Mouse (Mus musculus): ENCODE data around the gene Tfrc.

Tfrc gene

GRCm38 (mm10) chr16:32650461-32650860, 41.7 kb downstream of the Tfrc start:
- DNase-seq (ENCODE audit: low spot score), result no peak

- no peak for DNase-seq (ENCODE audit: low spot score)
Measured at GRCm38 (mm10) chr16:32650974-32651618, 42.4 kb downstream of the Tfrc start.

- no peak for DNase-seq (ENCODE audit: low spot score)
Measured at GRCm38 (mm10) chr16:32654071-32654733, 45.5 kb downstream of the Tfrc start.

- DNase-seq (ENCODE audit: low spot score), result no peak
Measured at GRCm38 (mm10) chr16:32655534-32655933, 46.8 kb downstream of the Tfrc start.

- no peak for DNase-seq (ENCODE audit: low spot score)
Measured at GRCm38 (mm10) chr16:32656321-32656720, 47.6 kb downstream of the Tfrc start.

- no peak for DNase-seq (ENCODE audit: low spot score)
Measured at GRCm38 (mm10) chr16:32656794-32657193, 48.1 kb downstream of the Tfrc start.

GRCm38 (mm10) chr16:32657498-32658250, 49.0 kb downstream of the Tfrc start:
- DNase-seq (ENCODE audit: low spot score), result no peak

- peak; percentile 37 for DNase-seq (ENCODE audit: low spot score)
Measured at GRCm38 (mm10) chr16:32658743-32659171, 50.0 kb downstream of the Tfrc start.

GRCm38 (mm10) chr16:32659385-32659784, 50.7 kb downstream of the Tfrc start:
- peak; percentile 64 for DNase-seq (ENCODE audit: low spot score)

GRCm38 (mm10) chr16:32660095-32660494, 51.4 kb downstream of the Tfrc start:
- no peak for DNase-seq (ENCODE audit: low spot score)

- peak; percentile 70 for DNase-seq (ENCODE audit: low spot score)
Measured at GRCm38 (mm10) chr16:32660557-32661321, 52.0 kb downstream of the Tfrc start.

GRCm38 (mm10) chr16:32661493-32661921, 52.8 kb downstream of the Tfrc start:
- no peak for DNase-seq (ENCODE audit: low spot score)

- no peak for DNase-seq (ENCODE audit: low spot score)
Measured at GRCm38 (mm10) chr16:32662372-32662771, 53.7 kb downstream of the Tfrc start.

GRCm38 (mm10) chr16:32663231-32663858, 54.6 kb downstream of the Tfrc start:
- DNase-seq (ENCODE audit: low spot score), result no peak

GRCm38 (mm10) chr16:32664211-32664610, 55.5 kb downstream of the Tfrc start:
- DNase-seq (ENCODE audit: low spot score), result no peak

- no peak for DNase-seq (ENCODE audit: low spot score)
Measured at GRCm38 (mm10) chr16:32665851-32666665, 57.3 kb downstream of the Tfrc start.

- DNase-seq (ENCODE audit: low spot score), result no peak
Measured at GRCm38 (mm10) chr16:32666671-32667551, 58.2 kb downstream of the Tfrc start.

- no peak for DNase-seq (ENCODE audit: low spot score)
Measured at GRCm38 (mm10) chr16:32667552-32667872, 58.8 kb downstream of the Tfrc start.

- DNase-seq (ENCODE audit: low spot score), result no peak
Measured at GRCm38 (mm10) chr16:32668030-32668429, 59.3 kb downstream of the Tfrc start.

GRCm38 (mm10) chr16:32668472-32668871, 59.8 kb downstream of the Tfrc start:
- DNase-seq (ENCODE audit: low spot score), result no peak

Data from layer of hippocampus, adult 11-12 months (tissue).